Comparison of ENCODE assay signal across 12 mouse cellular contexts in genomic region chr4:138009786-138010502, GRCm38 (mm10).
"Had no signal": no experiment of that assay in that cellular context is flagged by ENCODE, and none has a peak within 500 bp of the region (broad histone marks: within the 10 kb centered on the region; RNA-seq: fewer than 3 reads in every experiment).

No protein-coding gene starts in this region.

- H3K4me3 ChIP-seq: limb, embryonic 12.5 days; midbrain, embryonic 13.5 days; stomach, embryonic 15.5 days had no signal

- H3K4me1 ChIP-seq: limb, embryonic 12.5 days; midbrain, embryonic 13.5 days; stomach, embryonic 15.5 days had no signal

- H3K9ac ChIP-seq: limb, embryonic 12.5 days; liver, embryonic 14.5 days; midbrain, embryonic 13.5 days; stomach, embryonic 15.5 days had no signal

- DNase-seq: kidney, postnatal 36 days; liver; lung, adult 2 months; lung, postnatal 36 days; right cerebral cortex, postnatal 14 days; thymus, adult 2 months; thymus, postnatal 25 days had no signal

- ATAC-seq: lung, postnatal 0 days; midbrain, embryonic 13.5 days had no signal

- H3K27me3 ChIP-seq: limb, embryonic 12.5 days; midbrain, embryonic 13.5 days; stomach, embryonic 15.5 days had no signal

- H3K4me2 ChIP-seq: limb, embryonic 12.5 days; midbrain, embryonic 13.5 days; stomach, embryonic 15.5 days had no signal

- H3K27ac ChIP-seq: limb, embryonic 12.5 days; liver, embryonic 14.5 days; midbrain, embryonic 13.5 days; stomach, embryonic 15.5 days had no signal

- H3K9me3 ChIP-seq: limb, embryonic 12.5 days; midbrain, embryonic 13.5 days; stomach, embryonic 15.5 days had no signal
